Mouse (Mus musculus) T-helper 1 cell (primary cell): ENCODE results near the gene Add3.

Experiments
- in situ Hi-C: fragments of 300-600 bp; cut with MboI, MseI; formaldehyde crosslinking; loops from one replicate; pipeline ENCODE4 v1.15.1; 2025; ENCODE audit warnings: high pct_unique_total_duplicates

Gene Add3

GRCm38 (mm10) chr19:53165305-53166240, 25.3 kb downstream of the Add3 start:
- in situ Hi-C loops: no loop called here

- in situ Hi-C loops: no loop called here
These were observed 26.1 kb downstream of the Add3 start for GRCm38 (mm10) chr19:53166367-53166766.

DNA sequence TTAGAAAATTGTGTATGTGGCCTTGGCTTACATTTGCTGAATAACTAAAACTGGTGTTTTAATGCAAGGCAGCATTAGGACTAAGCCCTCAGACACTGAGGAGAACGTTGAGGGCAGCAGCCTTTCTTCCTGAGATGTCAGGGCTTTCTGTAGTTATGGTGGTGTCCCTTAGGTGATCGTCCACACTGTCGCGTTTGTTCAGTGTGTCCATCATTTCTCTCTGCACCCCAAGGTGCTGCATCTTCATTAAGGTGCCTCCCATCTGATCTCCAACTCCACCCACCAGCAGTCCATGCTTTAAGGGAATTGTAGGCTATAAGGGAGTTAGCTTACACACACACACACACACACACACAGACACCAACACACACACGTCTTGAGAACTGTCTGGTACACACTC, 28.3 kb downstream of the Add3 start:
- in situ Hi-C loops: no loop called here

DNA sequence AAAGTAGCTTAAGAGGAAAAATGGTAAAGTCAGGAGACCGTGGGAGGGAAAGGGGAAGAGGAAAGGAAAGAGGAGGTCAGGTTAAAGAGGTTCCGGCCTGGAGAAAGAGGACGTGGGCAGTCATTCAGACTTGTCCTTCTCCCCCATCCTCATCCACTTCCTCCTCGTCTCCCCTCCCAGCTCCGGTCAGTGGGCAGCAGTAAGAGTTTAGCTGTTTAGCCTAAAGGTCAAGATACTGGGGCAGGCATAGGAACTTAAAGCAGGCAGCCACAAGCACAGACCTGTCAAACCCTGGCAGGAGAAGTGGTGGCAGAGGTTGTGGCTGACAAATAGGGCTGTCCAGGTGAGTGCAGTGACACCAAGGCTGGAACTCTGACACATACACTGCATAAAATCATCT, 30.4 kb downstream of the Add3 start:
- in situ Hi-C loops: no loop called here

DNA sequence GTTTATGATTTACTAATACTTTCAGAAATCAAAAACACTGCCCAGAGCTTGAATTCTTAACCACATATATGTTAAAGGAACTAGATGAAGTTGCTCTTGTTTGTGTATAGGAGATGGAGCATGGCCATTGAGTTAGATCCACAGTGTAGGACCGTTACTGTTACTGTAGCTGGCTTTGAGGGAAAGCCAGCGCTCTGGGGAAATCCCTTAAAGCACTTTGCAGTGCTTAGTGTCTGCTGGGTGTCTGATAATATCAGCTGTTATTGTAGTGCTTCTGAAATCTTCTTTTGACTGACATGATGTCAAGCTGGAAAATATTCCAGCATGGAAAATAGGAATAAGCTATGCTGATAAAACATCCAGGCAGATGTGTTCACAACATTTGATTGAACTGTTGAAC, 33.8 kb downstream of the Add3 start:
- in situ Hi-C loops: no loop called here

DNA sequence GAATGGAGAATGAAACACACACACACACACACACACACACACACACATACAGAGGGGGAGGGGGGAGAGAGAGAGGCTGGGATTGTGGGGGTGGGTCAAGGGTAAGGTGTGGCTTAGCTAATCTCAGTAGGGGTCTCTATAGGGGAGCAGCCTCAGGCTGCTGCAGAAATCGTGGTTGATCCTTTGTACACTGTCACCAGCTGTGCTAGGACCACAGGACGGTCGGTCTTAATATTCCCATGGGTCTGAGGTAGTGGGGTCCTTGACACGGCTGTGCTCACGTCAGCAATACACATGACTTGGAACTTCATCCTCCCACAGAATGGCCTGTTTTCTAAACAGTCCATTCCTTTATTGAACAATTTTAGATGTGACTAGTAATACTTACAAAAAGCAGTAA, 35.3 kb downstream of the Add3 start:
- in situ Hi-C loops: no loop called here

GRCm38 (mm10) chr19:53176518-53176917, 36.3 kb downstream of the Add3 start:
- in situ Hi-C loops: no loop called here

GRCm38 (mm10) chr19:53178611-53179528, 38.6 kb downstream of the Add3 start:
- in situ Hi-C loops: no loop called here

- in situ Hi-C loops: no loop called here
These were observed 40.0 kb downstream of the Add3 start for GRCm38 (mm10) chr19:53180168-53180803.

DNA sequence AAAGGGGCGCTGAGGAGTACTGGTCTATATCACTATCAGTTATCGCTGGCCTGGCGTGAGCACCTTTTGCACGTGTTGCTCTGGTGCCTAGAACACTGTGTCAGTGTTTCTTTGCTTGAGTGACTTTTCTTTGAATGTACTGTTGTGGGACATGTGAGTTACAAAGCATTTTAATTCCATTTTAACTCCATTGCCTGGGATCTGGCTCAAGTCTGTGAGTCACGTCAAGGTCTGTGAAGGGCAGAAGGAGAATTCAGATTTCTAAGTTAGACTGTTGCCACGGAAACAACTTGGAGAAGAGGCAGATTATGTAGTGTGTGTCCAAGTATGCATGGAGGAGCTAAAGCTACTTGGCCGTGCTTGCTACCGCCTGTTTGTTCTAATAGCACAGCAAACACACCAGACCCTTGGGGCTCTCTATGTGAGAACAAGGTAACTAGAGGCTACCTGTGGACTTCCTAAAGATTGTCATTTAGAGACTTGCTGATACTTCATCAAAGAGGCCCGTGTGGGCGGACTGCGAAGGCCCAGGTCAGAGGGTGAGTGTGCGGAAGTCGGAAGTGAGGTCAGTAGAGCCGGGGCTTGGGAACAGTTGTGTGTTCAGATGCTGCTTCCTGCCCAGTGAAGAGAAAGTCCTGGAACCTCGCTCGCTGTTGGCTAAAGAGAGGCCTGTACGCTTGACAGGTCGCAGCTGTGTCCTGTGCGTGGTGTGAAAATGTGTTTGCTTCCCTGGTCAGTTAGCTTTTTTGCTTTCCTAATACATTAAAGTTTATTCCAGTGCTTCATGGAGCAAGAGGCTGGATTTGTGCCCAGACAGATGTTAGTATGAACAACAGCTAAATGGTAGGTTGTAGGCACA, 41.0 kb downstream of the Add3 start:
- in situ Hi-C loops: no loop called here

DNA sequence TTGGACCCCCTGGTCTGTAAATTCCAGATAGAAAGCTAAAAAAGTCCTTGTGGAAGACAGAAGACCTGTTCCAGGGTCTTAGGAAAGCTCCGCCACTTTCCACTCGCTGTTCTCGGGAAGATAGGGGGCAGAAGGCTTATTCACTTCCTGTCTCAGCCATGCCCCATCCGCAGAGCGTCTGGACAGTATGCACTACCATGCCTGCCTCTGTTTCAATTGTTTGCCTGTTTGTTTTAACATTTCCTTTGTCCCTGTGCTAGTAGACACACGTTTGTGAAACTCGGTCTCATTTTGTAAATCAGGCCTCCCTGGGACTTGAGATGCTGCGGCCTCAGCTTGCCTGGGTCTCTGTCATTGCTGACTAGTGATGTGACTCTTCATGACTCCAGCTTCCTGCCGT, 43.4 kb downstream of the Add3 start:
- in situ Hi-C loops: no loop called here

- in situ Hi-C loops: no loop called here
These were observed 44.0 kb downstream of the Add3 start for GRCm38 (mm10) chr19:53184216-53184615.

DNA sequence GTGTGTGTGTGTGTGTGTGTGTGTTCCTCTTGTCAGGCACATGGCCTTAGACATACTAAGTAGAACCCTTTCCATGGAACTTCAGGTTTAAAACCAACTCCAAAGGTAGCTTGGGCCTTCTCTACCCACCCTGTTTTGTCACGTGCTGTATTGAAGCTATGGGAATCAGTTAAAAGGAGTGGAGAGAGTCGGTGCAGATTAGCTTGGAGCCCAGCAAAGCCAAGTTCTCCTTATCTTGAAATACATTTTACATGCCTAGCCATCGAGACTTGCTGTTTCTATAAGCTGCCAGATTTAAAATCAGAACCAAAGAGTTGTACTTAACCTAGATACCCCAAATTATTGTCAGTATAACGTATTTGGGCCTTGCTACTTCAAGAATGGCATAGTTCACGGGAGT, 44.7 kb downstream of the Add3 start:
- in situ Hi-C loops: no loop called here

- in situ Hi-C loops: no loop called here
These were observed 45.4 kb downstream of the Add3 start for GRCm38 (mm10) chr19:53185486-53186134.

DNA sequence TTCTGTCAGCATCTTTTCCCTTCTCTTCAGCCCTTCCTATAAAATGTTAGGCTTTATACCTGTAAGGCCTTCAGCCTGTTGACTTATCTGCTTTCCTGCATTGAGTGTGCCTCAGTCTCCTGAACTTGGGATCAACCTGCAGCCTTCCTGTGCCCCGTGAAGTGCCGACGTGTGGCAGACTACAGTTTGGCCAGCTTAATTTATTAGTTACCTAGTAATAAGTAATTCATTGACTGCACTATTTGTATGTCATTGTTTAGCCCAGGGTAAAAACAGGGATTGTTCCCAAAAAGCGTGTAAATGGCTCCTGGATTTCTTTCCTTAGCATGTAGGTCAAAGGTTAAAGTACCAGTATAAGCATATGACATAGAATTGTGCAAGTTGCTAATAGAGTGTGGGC, 46.2 kb downstream of the Add3 start:
- in situ Hi-C loops: no loop called here

DNA sequence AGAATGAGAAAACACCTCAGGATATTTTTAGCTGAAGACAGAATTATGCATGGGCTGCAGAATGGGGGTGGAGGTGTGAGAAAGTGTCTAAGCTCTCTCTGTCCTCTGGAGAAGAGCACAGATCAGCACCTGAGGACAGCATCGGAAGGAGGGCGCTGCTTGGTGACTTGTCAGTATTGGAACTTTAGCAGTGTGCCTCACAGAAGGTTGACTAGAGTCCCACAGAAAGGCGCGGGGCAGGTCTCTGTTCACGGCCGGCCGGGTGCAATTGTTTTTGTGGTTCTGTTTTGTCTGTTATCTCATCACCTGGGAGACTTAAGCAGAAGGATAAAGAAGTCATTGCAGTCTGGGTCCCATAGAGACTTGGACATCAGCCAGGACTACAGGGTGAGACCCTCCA, 47.3 kb downstream of the Add3 start:
- in situ Hi-C loops: no loop called here

- in situ Hi-C loops: no loop called here
These were observed 47.9 kb downstream of the Add3 start for GRCm38 (mm10) chr19:53188186-53188585.

- in situ Hi-C loops: no loop called here
These were observed 48.5 kb downstream of the Add3 start for GRCm38 (mm10) chr19:53188724-53189220.

- in situ Hi-C loops: no loop called here
These were observed 49.5 kb downstream of the Add3 start for GRCm38 (mm10) chr19:53189736-53190135.

- in situ Hi-C loops: no loop called here
These were observed 50.0 kb downstream of the Add3 start for GRCm38 (mm10) chr19:53190232-53190631.
